Mouse (Mus musculus) right cerebral cortex, postnatal 10 days (tissue): ENCODE measurements at regions not wholly inside any gene's neighbourhood (a gene's known extent, or its start where the extent isn't known, plus 50 kb on each side); places are given as distances from the start of the nearest gene placed in this dataset.

Experiments
- DNase-seq, 2 experiments: peaks; one replicate each; pipeline ENCODE4 v3.0.0; 2021; ENCODE audit warnings: low spot score in 2 of 2

DNA sequence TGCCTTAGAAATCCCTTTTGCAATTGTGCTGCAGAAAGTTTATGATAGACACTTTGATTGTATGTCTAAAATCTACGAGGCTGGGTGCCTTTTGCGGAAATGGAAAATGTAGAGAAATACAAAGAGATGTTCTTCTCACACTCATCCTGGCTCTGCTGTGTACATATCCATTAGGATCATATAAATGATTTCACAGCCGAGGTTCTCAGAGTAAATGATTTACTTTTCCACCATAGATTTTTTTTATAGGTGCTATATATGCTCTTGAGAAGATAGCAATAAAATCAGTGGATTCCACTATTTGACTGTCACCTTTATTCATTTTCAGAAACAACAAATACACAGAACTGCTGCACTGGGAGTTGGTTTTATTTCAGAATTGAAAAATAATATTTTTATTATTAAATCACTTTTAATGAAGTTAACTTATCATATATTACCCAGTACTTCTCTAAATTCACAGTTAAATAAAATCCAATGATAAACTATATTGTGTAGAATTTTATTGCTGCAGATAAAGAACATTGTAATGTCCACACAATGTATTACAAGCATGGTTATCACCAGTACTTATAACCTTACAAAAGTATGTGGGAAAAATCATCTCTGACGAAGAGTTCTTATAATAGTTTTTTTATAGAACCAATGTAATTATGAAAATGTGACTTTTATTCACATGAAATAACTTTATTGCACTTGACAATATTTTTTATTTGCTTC is 1385.8 kb downstream of the Pcdh7 start:
- DNase-seq = no peak

GRCm38 (mm10) chr5:59138316-59138715 is 1420.5 kb downstream of the Pcdh7 start:
- peak; percentile 14 to 19 for DNase-seq

DNA sequence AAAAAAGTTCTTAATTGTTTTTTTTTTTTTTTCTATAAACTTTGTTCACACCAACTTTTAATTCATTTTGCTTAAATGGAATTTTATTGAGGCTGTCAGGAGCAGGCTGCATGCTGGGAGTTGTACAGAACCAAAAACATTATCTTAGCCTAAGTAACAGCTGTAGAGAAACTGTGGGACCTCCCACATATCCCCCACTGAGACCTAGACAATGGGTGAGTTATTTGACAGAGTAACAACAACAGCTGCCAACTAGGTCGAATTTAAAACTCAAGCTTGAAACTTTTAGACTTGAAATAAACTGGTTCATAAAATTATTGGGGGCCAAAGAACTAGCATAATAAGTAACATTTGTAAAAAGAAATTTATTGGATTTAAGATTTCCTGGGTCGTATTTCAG is 1421.0 kb downstream of the Pcdh7 start:
- DNase-seq = no peak
